Mouse (Mus musculus) forebrain, postnatal 0 days (tissue): ENCODE measurements at regions not wholly inside any gene's neighbourhood (a gene's known extent, or its start where the extent isn't known, plus 50 kb on each side); places are given as distances from the start of the nearest gene placed in this dataset.
A peak's percentile ranks its signal among the peaks of the same experiment; 100 is the strongest.

ENCODE experiments used
- ATAC-seq: fragments of 200-750 bp; cut with Nextera tagmentation; 2 replicates; pipeline ENCODE4 v1.8.0; 2017; ENCODE audit warnings: mild to moderate bottlenecking, moderate library complexity
- DNase-seq: peaks from one replicate; pipeline ENCODE4 v3.0.0-alpha.2; 2015
- H3K27ac ChIP-seq: fragments of 300-500 bp; sonication (generic); 2 replicates; pipeline ENCODE4 v1.5.1; 2014; ENCODE audit warnings: low read depth, mild to moderate bottlenecking, antibody characterized with exemption, low read length, moderate library complexity, mixed read lengths
- H3K27me3 ChIP-seq: fragments of 300-500 bp; sonication (generic); 2 replicates; pipeline ENCODE4 v1.6.1; 2014; ENCODE audit warnings: mild to moderate bottlenecking, low read length, mixed read lengths; ENCODE audit not compliant: insufficient read depth
- H3K36me3 ChIP-seq: fragments of 300-500 bp; sonication (generic); 2 replicates; pipeline ENCODE4 v1.6.1; 2014; ENCODE audit warnings: mild to moderate bottlenecking, moderate library complexity; ENCODE audit not compliant: insufficient read depth
- H3K4me1 ChIP-seq: fragments of 300-500 bp; sonication (generic); 2 replicates; pipeline ENCODE4 v1.6.1; 2014; ENCODE audit warnings: antibody characterized with exemption; ENCODE audit not compliant: insufficient read depth
- H3K4me2 ChIP-seq: fragments of 300-500 bp; sonication (generic); 2 replicates; pipeline ENCODE4 v1.6.1; 2014; ENCODE audit warnings: low read depth, mild to moderate bottlenecking, moderate library complexity
- H3K4me3 ChIP-seq: fragments of 300-500 bp; sonication (generic); 2 replicates; pipeline ENCODE4 v1.5.1; 2014; ENCODE audit warnings: low read depth, low read length, mixed read lengths
- H3K9ac ChIP-seq: fragments of 300-500 bp; sonication (generic); 2 replicates; pipeline ENCODE4 v1.6.1; 2014; ENCODE audit warnings: mild to moderate bottlenecking
- H3K9me3 ChIP-seq: fragments of 300-500 bp; sonication (generic); 2 replicates; pipeline ENCODE4 v1.6.1; 2016; ENCODE audit warnings: low read length
- CTCF ChIP-seq: sonication (generic); IDR thresholded peaks from 2 replicates; pipeline ENCODE4 v1.5.1; 2016; ENCODE audit warnings: antibody characterized with exemption, control low read depth, low read depth
- WGBS: fragments of 180-500 bp; shearing (Covaris S2); extraction: QIAGEN DNeasy Blood & Tissue Kit; methylation state at CpG from one replicate; pipeline ENCODE4 v1.1.7; 2014; 5-methylcytosine and 5-hydroxymethylcytosine counted together

DNA sequence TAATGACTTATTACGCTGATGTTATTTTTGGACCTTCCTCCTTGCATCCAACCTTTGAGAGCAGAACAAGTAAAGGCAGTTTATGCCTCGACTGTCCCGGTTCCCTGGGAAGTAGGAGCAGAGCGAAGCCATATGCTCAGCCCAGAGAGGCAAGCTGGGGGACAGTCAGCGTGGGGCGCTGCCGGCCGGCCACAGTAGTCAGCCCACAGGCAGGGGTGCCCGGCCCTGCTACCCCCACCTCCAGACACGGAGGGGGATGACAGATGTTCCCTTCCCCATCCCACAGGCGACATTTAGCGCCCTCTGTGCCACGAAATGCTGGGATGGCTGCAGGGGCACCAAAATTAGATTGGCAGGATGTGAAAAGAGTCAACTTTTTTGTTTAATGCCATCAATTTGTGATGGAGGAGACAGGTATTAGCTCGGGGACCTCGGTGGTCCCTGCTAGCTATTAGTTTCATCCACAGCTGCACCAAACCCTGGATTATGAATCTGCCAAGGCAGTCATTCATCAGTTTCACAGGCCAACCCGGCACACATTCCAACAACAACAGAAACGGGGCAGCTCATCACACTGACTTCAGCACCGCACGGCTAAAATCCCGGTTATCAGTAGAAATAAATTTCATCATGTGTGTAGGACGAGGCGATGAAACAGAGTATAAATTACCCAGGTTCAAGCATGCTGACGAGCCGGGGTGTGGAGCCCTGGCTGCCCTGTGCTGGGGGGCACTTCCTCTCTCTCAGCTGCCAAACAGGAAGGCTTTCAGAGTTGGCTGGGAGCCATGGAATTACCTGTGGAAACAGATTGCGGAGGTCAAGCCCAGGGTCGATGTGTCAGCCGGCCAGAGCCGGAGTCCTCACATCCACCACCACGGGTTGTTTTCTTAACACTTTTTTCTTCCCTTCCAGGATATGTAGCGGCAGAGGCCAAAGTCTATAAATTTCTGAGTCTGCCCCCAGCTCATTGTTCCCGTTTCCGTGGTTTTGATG, 392.3 kb upstream of the Mgmt start:
- no peak for TF ChIP-seq CTCF
- H3K4me3 ChIP-seq = no peak overlapping the region
- DNase-seq (no peak), ATAC-seq (no peak)
- H3K4me2 ChIP-seq = no peak overlapping the region
- 65% methylated on average over 32 of the region's 32 CpGs for WGBS
- no peak overlapping the region for H3K27ac ChIP-seq
- H3K9ac ChIP-seq = no peak overlapping the region
- no peaks in the 10 kb centered on the region for H3K9me3 ChIP-seq
- H3K27me3 ChIP-seq = peaks cover 31% of the 10 kb centered on the region
- no peaks in the 10 kb centered on the region for H3K36me3 ChIP-seq
- 0 out of 2 replicates have a peak, but pooled peaks cover 6% of the 10 kb centered on the region for H3K4me1 ChIP-seq

DNA sequence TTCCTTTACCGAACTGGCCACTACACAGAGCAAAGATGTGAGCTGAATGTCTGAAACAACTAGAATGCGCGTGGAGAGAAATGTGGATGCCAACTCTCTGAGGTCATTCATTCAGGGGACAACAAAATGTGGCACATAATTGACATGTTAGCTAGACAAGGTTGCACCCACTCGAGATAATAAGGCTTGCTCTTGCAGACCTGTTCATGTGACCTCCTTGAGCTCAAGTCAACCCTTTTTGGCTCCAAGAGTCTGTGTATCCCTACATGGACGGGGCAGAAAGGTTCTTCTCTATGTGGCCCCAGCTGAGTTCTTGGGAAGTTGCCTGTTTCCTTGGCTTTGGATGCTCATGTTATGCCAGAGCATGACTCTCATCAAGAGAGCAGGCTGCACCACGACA, 383.0 kb upstream of the Mgmt start:
- no peak overlapping the region for H3K4me3 ChIP-seq
- no peaks in the 10 kb centered on the region for H3K4me1 ChIP-seq
- 56% methylated on average over 6 of the region's 6 CpGs for WGBS
- ATAC-seq (no peak), DNase-seq (no peak)
- no peak overlapping the region for H3K9ac ChIP-seq
- H3K9me3 ChIP-seq = no peaks in the 10 kb centered on the region
- no peak overlapping the region for H3K4me2 ChIP-seq
- H3K36me3 ChIP-seq = no peaks in the 10 kb centered on the region
- H3K27me3 ChIP-seq = no peaks in the 10 kb centered on the region
- TF ChIP-seq CTCF = no peak
- H3K27ac ChIP-seq = no peak overlapping the region

DNA sequence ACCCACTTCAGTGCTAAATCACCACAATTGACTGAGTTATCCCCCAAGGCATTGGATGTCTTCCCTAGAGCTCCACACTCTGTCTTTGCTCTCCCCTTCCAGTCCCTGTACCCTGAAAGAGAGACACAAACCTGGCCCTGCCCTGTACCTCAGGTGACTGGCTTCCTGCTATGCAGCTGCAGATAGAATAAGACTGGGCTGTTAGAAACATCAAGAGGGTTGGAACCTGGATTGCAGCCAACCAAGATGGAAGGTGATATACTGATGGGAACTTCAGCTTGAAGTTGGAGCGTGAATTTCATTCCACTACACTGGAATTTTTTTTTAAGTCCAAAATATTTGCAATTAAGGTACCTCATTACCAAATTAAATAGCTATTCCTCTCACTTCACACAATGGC, 379.0 kb upstream of the Mgmt start:
- no peak overlapping the region for H3K9ac ChIP-seq
- ATAC-seq = no peak
- H3K27me3 ChIP-seq = no peaks in the 10 kb centered on the region
- no peak overlapping the region for H3K4me2 ChIP-seq
- H3K36me3 ChIP-seq = no peaks in the 10 kb centered on the region
- no peaks in the 10 kb centered on the region for H3K9me3 ChIP-seq
- TF ChIP-seq CTCF = no peak
- WGBS = 40% methylated on average over 1 of the region's 1 CpGs
- H3K27ac ChIP-seq = no peak overlapping the region
- no peak for DNase-seq
- H3K4me3 ChIP-seq = no peak overlapping the region
- H3K4me1 ChIP-seq = no peaks in the 10 kb centered on the region

DNA sequence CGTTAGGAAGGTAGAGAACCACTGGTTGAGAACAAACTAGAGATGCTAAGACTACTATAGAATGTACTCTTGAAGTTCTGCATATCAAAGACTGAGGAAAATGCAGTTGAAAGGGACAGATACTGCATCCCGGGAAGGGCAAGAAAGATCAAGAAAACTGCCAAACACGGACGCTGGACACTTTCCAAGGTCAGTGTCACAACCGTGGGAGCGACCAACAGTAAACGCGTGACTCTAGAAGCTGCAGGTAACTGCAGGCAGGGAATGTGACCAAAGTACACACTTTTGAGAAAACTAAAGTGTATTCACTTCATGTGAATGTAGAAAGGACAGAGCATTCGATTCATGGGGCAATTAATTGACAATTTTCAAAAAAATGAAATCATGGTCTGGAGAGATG, 368.6 kb upstream of the Mgmt start:
- no peak overlapping the region for H3K4me3 ChIP-seq
- H3K4me1 ChIP-seq = no peaks in the 10 kb centered on the region
- no peak overlapping the region for H3K9ac ChIP-seq
- no peak overlapping the region for H3K4me2 ChIP-seq
- no peaks in the 10 kb centered on the region for H3K27me3 ChIP-seq
- H3K9me3 ChIP-seq = no peaks in the 10 kb centered on the region
- 90% methylated on average over 9 of the region's 9 CpGs for WGBS
- no peak overlapping the region for H3K27ac ChIP-seq
- no peak for DNase-seq
- no peak for TF ChIP-seq CTCF
- no peak for ATAC-seq
- H3K36me3 ChIP-seq = no peaks in the 10 kb centered on the region

GRCm38 (mm10) chr7:136530006-136530785, 364.2 kb upstream of the Mgmt start:
- Histone ChIP-seq H3K27ac (no peak overlapping the region), H3K9ac (no peak overlapping the region), H3K36me3 (no peaks in the 10 kb centered on the region), H3K4me1 (no peaks in the 10 kb centered on the region), H3K4me3 (no peak overlapping the region), H3K27me3 (no peaks in the 10 kb centered on the region), H3K9me3 (no peaks in the 10 kb centered on the region), H3K4me2 (no peak overlapping the region)
- ATAC-seq (no peak), DNase-seq (peak; percentile 10)
- TF ChIP-seq CTCF = no peak
- 68% methylated on average over 8 of the region's 8 CpGs for WGBS

DNA sequence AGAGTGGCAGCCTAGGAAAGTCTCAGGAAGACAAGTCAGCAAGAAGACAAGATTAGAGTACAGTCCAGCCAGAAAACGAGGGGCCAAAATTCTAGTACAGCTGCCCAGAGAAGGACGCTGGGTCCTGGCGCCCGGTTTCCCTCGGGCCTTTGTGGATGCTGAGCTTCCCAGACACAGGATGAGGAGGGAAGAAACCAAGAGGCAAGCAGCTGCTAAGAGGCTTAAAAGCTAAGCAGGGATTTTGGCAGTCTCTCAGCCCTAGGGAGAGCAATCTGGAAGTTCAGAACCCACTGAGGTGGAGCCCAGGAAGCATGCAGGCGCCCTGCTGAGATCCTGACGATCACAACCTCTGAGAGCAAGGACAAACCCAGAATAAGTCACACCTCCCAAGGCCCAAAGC, 363.1 kb upstream of the Mgmt start:
- no peaks in the 10 kb centered on the region for H3K4me1 ChIP-seq
- H3K9ac ChIP-seq = no peak overlapping the region
- DNase-seq = no peak
- 50% methylated on average over 7 of the region's 7 CpGs for WGBS
- no peaks in the 10 kb centered on the region for H3K27me3 ChIP-seq
- H3K4me3 ChIP-seq = no peak overlapping the region
- H3K36me3 ChIP-seq = no peaks in the 10 kb centered on the region
- H3K4me2 ChIP-seq = no peak overlapping the region
- H3K9me3 ChIP-seq = no peaks in the 10 kb centered on the region
- H3K27ac ChIP-seq = no peak overlapping the region
- TF ChIP-seq CTCF = no peak
- ATAC-seq = no peak
